Mouse (Mus musculus): ENCODE data around the gene Tomm40.

DNA sequence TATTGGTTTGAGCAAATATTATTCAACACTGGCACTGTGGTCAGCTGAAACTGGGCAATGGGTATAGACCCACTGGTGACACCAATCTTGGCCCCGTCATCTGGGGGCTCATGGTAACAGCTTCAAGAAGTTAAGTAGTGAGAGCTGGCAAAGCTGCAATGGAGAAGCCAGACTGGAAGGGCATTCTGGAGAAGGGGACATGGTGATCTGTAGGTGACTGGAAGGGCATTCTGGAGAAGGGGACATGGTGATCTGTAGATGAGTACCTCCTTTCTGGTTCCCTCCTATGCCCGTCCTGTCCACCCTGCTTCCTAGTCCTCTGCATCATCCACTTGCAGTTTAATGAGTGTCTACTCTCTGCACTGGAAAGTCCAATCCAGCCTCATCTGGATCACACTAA lies 26.6 kb downstream of the Tomm40 start:
- TF ChIP-seq CTCF (IDR thresholded peaks at IDR 0.05; ENCODE audit: low read depth, low read length) (no peak), POLR2A (IDR thresholded peaks at IDR 0.05; ENCODE audit: borderline replicate concordance, low read depth, low read length) (no peak)

Measured in bone marrow macrophage, adult 2 months (primary cell).